Mouse (Mus musculus): Measurements from ENCODE around the gene 5330417C22Rik. TPM values are rescaled to one million over a fixed set of nuclear protein-coding genes. Genes with fewer than 3 reads are reported as not detected.

Gene 5330417C22Rik
- total RNA-seq, 2 experiments from 2014 or later, result 1.7 to 5.3 TPM

GRCm38 (mm10) chr3:108466425-108466824 lies 69.9 kb downstream of the 5330417C22Rik start:
- DNase-seq, result peak; percentile 56 to 62

GRCm38 (mm10) chr3:108458866-108459265 lies 77.5 kb downstream of the 5330417C22Rik start:
- DNase-seq, result peak in 1 of 2 experiments; percentile 20

DNA sequence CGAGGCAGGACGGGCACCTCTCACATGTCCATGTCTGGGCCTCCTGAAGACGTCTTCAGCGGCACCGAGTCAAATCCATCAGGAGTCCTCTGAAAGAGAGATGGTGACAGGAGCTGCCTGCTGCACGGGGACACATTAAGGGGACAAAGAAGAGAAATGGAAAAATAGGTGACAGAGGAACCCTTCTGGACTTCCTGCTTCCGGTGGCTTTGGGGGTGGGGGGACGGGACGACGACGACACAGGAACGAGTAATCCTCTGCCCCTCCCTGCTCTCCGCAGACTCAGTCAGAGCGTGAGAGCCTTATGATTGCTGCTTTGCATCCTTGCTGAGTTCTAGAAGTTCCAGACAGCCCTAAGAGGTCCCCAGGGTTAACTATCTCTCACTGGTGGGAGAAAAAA lies 78.0 kb downstream of the 5330417C22Rik start:
- no peak for DNase-seq

GRCm38 (mm10) chr3:108454172-108454571 lies 82.2 kb downstream of the 5330417C22Rik start:
- no peak for DNase-seq

DNA sequence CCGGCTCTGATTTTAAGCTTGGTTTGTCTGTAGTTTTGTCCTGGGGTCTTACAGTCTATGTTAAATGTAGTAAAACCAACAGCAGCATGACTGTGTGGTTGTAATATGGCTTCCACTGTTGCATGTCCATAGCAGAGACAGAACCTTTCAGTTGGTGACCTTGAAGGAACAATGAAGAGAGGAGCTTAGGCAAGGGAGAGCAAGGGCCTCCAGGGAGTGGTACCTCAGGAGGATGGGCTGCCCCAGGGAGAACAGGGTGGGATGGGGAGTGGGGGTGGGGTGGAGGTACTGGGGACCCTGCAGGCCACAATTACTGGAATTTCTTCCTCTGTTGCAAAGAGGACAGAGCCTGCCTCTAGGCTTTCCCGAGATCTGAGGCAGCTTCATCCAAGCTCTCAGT lies 84.4 kb downstream of the 5330417C22Rik start:
- no peak for DNase-seq

- DNase-seq, result no peak
These were observed 91.0 kb downstream of the 5330417C22Rik start for GRCm38 (mm10) chr3:108445366-108445705.

- DNase-seq, result peak; percentile 95 to 97
These were observed 91.5 kb downstream of the 5330417C22Rik start, which contains the start of gene Sars for GRCm38 (mm10) chr3:108444698-108445365. Gene Sars, minus strand, starts transcription at chr3:108445209.

DNA sequence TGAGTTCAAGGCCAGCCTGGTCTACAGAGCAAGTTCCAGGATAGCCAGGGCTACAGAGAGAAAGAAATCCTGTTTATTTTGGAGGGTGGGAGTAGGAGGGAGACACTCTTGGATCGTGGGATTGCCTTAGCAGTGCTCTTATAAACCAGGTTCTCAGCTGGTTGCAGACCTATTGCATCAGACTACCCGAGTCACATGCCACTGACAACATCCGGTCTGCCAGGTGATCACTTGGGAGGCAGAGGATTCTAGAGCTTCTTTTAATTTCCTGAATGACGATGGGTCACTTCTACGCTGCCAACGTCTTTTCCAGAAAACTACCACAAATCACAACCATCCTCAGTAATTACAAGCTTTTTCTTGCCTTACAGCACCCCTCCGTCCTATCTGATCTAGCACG lies 92.3 kb downstream of the 5330417C22Rik start:
- peak; percentile 64 to 78 for DNase-seq

GRCm38 (mm10) chr3:108436380-108436714 lies 100.0 kb downstream of the 5330417C22Rik start:
- no peak for DNase-seq

DNA sequence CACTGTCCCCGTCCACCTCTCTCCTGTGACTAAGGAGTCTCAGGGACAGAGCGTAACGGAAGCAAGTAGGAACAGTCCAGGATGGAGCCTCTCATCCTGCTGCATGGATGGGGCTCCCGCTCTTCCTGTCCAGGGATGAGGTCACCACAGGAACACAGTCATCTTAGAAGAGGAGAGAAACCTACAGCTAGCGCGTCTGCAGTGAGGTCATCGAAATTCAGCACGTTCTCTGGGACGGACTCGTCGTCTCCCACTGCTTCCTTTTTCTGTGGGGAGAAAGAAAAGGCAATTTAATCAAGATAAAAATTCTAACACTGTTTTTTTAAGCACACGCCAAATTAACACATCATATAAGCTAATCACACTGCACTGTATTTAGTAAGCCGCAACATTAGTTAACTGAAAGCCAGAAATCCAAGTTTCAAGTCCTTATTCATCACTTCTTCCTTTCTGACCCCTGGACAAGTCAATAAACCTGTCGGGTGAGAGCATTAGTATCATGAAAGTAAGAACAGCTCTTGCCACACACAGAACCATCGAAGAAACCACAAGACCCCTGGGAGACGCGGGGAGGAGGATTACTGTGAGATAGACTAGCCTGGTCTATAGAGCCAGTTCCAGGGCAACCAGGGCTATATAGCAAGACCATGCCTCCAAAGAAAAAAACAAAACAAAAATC lies 100.5 kb downstream of the 5330417C22Rik start:
- no peak for DNase-seq

GRCm38 (mm10) chr3:108433881-108434495 lies 102.3 kb downstream of the 5330417C22Rik start:
- no peak for DNase-seq

DNA sequence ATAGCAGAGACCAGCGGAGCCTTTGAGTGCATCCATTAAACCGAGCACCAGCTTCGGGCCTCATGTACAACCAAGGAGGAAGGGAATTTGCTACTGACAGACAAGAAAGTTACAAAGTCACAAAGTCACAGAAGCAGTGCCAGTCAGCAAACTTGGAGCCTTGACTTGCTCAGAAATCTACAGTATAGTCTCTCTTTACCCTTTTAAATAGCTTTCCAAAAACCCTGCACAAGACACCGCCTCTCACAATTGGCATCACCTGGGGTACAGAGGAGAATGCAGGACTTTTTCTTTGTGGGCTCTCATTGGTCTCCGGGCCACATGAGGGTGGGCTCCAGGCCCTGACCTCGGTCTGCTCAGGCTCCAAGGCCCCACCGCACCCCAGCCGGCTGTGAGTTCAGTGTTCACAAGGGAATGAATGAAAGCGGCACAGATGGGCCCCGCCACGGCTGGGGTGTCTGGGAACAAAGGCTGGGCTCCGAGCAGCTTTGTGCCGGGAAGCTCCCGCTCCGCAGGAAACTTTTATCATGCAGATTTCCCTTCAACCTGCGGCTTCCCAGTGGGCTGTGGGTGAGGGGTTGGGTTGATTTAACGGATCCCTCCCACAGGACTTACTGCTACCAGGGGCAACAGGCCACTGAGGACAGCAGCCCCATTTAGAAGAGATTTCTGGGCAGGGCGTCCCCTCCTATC lies 103.0 kb downstream of the 5330417C22Rik start:
- DNase-seq, result no peak

GRCm38 (mm10) chr3:108432542-108433187 lies 103.7 kb downstream of the 5330417C22Rik start:
- no peak for DNase-seq

- DNase-seq, result no peak
These were observed 110.7 kb downstream of the 5330417C22Rik start for GRCm38 (mm10) chr3:108425624-108426018.

DNA sequence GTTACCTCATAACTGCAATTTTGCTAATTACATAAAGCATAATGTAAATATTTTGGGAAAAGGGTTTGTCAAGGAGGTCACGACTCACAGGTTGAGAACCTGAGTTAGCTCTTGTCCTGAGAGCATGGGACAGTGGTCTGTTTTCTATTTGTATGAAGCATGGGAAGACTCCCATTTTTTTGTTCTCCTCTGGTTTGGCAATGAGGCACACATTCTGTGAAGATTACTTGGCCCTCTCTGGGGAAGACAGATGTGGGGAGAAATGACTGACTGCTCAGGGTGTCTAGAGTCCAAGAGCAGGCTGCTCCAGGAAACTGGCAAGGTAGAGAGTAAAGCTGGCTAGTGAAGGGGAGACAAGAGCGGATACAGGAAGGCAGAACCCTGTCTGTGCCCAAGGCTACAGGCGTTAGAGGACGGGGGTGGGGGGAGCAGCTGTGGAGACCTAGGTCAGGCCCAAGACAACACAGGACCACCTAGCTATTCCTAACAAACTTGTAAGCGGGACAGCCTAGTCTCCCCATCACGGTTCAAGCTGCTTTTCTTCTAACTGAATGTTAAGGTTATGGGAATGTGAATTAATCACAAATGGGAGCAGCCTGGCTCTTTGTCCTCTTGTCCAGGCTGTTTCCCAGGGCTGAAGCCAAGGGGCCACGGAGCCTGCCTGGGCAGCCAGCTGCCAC lies 111.3 kb downstream of the 5330417C22Rik start:
- no peak for DNase-seq

DNA sequence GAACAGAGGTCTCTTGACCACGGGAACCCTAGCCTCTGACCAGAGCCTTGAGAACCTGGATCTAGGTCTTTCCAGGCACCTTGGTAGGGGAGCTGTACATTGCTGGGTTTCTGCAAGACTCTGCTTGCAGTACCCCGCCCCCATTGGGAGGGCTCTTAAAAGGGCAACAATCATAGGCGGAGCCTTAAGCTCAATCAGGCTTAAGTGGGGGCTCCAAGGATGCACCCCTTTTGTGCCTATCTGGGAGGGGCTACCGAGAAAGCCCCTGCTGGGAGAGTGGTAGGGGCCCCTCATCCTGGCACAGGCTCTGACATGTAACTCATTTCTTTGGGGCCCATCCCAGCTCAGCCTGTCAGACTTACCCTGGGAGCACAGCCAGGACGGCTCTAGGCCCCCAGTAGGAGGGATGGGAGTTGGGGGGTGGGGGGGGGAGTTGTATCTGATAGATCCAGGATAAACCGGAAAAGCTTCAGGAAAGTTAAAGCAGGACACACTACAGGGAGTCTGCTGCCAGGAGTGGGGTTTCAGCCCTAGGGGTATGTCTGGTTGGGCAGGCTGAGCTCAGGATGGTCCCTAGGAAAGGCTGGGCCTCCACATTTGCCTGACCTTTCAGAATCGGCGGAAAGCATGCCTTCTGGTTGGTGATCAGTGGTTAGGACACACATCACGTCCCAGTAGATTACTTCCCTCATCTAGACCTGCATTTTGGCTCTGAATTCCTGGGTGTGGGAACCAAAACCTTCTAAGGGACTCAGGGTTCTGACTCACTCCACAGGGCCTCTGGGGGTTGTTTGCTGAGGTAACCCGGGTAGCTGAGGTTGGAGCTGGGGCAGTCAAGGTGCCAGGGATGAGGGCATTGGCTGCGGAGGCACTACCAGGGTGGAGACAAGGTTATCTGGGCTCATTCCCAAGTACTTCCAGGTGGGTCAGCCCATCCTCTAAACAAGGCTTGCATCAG lies 112.2 kb downstream of the 5330417C22Rik start:
- peak; percentile 62 to 69 for DNase-seq

- DNase-seq, result no peak
These were observed 113.3 kb downstream of the 5330417C22Rik start for GRCm38 (mm10) chr3:108423006-108423405.

DNA sequence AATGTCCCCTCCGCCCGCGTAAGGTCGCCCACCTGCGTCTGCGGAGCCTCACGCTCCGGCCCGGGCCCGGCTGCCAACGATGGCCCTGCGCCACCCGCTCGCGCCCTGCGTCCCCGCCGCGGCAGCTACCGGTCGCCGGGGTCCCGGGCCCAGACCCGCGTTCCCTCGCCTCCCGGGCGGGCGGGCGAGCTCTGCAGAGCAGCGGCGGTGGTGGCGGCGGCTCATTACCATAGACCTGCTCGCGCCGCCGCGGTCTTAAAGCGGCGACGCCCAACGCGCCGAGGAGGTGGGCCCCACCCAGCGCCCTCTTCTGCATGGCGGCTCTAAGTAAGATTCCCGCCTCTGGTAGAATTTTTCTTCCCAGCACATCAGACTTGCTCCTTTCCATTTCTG lies 120.5 kb downstream of the 5330417C22Rik start:
- DNase-seq, result peak; percentile 81 to 89

DNA sequence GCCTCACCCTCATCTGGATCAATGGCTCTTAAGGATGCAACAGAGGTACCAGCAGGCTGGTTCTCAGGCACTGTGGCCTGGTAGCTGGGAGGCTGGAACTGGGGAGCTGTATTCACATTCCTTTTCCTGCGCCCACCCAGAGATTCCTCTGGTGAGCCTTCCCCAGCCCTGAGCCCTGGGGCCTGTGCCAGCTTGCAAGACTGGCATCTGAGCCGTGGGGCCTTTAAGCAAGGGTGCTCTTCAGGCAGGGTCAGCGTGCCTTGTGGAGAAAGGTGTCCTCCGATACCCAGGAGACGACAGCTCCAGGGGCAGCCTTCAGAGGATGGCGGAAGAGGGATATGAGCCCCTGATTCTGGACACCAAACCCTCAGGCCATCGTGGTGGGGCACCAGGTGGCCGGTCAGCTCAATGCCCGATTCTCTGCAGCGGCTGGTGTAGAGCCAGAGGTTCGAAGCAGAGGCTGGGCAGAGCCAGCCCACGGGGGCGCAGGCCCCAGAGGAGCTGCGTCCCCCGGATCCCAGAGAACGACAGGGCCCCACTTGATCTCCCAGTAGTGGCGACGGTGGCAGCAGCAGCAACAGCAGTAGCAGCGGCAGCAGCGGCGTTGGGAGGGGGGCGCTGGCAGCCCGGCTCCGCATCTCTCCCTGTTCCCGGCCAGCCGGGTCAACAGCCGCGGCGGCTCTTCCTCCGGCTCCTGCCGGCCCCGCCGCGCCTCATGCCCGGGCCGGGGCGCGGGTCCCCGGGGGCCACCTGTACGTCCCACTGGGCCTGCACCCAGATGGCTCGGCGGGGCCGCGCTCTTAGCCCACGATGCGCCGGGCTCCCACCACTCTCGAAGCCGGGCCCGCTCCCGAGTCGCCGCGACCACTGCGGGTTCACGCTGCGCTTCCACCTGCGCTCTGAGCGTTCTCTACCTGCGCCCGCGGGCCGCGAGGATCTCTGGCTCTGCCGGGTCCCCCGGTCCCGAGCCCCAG lies 121.2 kb downstream of the 5330417C22Rik start, which contains the start of gene Celsr2:
Celsr2 (minus strand) TSS at position 696 of the 974 bp plus-strand sequence.
- peak; percentile 44 to 66 for DNase-seq

All from adrenal gland, postnatal 36 days (tissue).